Mouse (Mus musculus) stomach, embryonic 16.5 days (tissue): ENCODE measurements at regions not wholly inside any gene's neighbourhood (a gene's known extent, or its start where the extent isn't known, plus 50 kb on each side); places are given as distances from the start of the nearest gene placed in this dataset.
A peak's percentile ranks its signal among the peaks of the same experiment; 100 is the strongest.

Experiments used
- ATAC-seq: fragments of 200-750 bp; cut with Nextera tagmentation; 2 replicates; pipeline ENCODE4 v1.8.0; 2017; ENCODE audit warnings: moderate number of reproducible peaks, moderate TSS enrichment; ENCODE audit not compliant: insufficient read depth, low FRiP score
- H3K27ac ChIP-seq: fragments of 300-500 bp; sonication (generic); 2 replicates; pipeline ENCODE4 v1.5.1; 2014; ENCODE audit warnings: low read length
- H3K27me3 ChIP-seq: fragments of 300-500 bp; sonication (generic); 2 replicates; pipeline ENCODE4 v1.6.1; 2014; ENCODE audit warnings: low read length, control low read depth, mixed read lengths; ENCODE audit not compliant: control insufficient read depth, insufficient read depth
- H3K36me3 ChIP-seq: fragments of 300-500 bp; sonication (generic); 2 replicates; pipeline ENCODE4 v1.6.1; 2014; ENCODE audit warnings: low read length; ENCODE audit not compliant: control insufficient read depth, insufficient read depth
- H3K4me1 ChIP-seq: fragments of 300-500 bp; sonication (generic); 2 replicates; pipeline ENCODE4 v1.6.1; 2014; ENCODE audit warnings: low read length, control low read depth, mixed read lengths; ENCODE audit not compliant: control insufficient read depth, insufficient read depth
- H3K4me2 ChIP-seq: fragments of 300-500 bp; sonication (generic); 2 replicates; pipeline ENCODE4 v1.6.1; 2014; ENCODE audit warnings: low read depth, low read length, mixed read lengths
- H3K4me3 ChIP-seq: fragments of 300-500 bp; sonication (generic); replicated peaks from 2 replicates; pipeline ENCODE4 v1.5.1; 2014; ENCODE audit warnings: mild to moderate bottlenecking, low read length
- H3K9ac ChIP-seq: fragments of 300-500 bp; sonication (generic); 2 replicates; pipeline ENCODE4 v1.6.1; 2014; ENCODE audit warnings: low read length
- H3K9me3 ChIP-seq: fragments of 300-500 bp; sonication (generic); replicated peaks from 2 replicates; pipeline ENCODE4 v1.6.1; 2016; ENCODE audit warnings: low read length, control low read depth; ENCODE audit not compliant: control insufficient read depth
- WGBS: fragments of 180-500 bp; shearing (Covaris S2); extraction: QIAGEN DNeasy Blood & Tissue Kit; methylation state at CpG from one replicate; pipeline ENCODE4 v1.1.7; 2014; 5-methylcytosine and 5-hydroxymethylcytosine counted together

DNA sequence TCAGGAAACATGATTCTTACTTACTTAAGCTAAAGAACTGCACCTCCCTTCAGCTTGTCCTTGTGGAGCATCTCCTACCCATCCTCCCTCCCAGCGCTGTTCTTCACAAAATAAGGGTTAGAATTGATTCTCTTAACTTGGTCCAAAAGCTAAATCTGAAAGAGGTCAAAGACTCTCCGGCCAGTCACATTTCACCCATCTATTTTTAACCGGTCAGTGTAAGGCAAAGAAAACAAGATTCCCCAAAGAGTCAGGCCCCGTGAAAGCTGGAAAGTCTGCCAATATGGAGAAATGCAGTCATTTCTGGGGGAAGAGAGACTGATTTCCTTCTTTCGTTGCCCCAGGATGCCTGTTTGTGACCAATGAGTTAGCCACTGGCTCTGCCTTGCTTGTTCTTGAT lies 114.0 kb downstream of the Zfp36l1 start:
- Histone ChIP-seq H3K9ac (no peak overlapping the region), H3K27me3 (no peaks in the 10 kb centered on the region), H3K36me3 (no peaks in the 10 kb centered on the region), H3K27ac (peak overlapping the region; percentile 68), H3K4me1 (peaks cover 37% of the 10 kb centered on the region), H3K9me3 (no peaks in the 10 kb centered on the region), H3K4me2 (no peak overlapping the region), H3K4me3 (no peak overlapping the region)
- no peak for ATAC-seq
- WGBS: 64% methylated on average over 5 of the region's 5 CpGs

DNA sequence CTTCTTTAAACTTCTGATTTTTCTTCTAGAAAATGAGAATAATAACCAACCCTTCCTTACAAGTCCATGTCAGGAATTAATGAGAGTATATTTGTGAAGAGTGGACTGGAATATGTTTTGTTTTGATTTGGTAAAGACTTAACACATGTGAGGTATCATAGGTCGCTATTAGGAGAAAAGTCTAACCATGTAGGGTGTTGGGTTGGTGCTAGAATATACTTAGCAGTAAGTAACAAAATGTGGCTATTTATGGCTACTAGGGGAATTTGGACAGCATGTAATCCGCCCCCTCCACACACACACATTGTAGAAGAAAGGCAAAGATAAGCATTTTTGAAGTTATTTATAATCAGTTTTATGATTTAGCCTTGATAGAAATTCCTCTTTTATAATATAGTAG lies 114.5 kb downstream of the Zfp36l1 start:
- Histone ChIP-seq H3K4me1 (peaks cover 42% of the 10 kb centered on the region), H3K36me3 (no peaks in the 10 kb centered on the region), H3K27me3 (no peaks in the 10 kb centered on the region), H3K4me2 (no peak overlapping the region), H3K27ac (no peak overlapping the region; the same call in 1 of the 2 replicates), H3K9ac (no peak overlapping the region), H3K4me3 (no peak overlapping the region), H3K9me3 (no peaks in the 10 kb centered on the region)
- ATAC-seq: no peak
- 58% methylated on average over 2 of the region's 2 CpGs for WGBS

DNA sequence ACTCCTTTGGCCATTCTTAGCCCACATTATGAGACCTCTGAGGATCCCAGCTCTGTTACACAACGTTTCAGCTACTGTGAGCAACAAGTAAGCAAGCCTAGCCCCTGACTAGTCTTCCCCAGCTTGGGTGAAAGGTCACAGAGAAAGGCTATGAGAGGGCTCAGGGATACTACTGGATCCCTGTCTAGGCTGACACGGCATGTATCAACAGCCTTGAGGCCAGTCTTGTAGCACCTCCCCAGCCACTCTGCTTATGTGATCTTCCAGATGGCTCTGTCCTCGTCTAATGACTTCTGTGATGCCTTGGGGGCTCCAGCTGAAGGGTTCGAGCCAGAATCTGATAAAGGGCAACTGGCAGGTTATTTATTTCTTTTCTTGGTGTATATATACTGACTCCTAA lies 115.6 kb downstream of the Zfp36l1 start:
- H3K4me3 ChIP-seq: no peak overlapping the region
- no peaks in the 10 kb centered on the region for H3K36me3 ChIP-seq
- no peak overlapping the region for H3K27ac ChIP-seq
- H3K9me3 ChIP-seq: no peaks in the 10 kb centered on the region
- WGBS: 47% methylated on average over 4 of the region's 4 CpGs
- ATAC-seq: no peak
- peaks cover 40% of the 10 kb centered on the region for H3K4me1 ChIP-seq
- no peak overlapping the region for H3K9ac ChIP-seq
- no peaks in the 10 kb centered on the region for H3K27me3 ChIP-seq
- H3K4me2 ChIP-seq: no peak overlapping the region

DNA sequence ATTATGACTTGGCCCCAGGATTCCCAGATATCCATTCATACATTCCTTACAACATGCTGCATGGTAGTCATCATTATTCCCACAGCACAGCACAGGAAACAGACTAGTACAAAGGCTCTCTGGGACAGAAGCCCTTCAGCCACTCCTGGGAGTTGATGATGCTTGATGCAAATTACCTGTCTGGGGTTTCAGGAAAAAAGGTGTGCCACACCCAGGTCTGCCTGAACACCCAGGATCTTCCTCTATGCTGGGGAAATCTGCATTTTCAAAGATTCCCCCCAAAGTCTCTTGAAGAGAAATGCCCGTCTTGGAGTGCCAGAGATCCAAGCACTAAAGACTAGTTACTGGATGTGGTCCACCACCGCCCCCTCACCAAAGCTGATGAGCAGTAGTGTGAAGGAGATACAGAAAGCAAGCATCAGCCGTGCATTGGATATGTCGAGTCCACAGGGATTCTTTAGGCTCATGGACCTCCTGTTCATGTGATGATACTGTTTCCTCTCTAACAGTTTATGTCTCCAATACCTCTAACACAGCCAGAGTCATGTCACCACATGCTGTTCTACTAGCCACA lies 117.2 kb downstream of the Zfp36l1 start:
- no peaks in the 10 kb centered on the region for H3K9me3 ChIP-seq
- H3K27me3 ChIP-seq: no peaks in the 10 kb centered on the region
- no peaks in the 10 kb centered on the region for H3K36me3 ChIP-seq
- no peak overlapping the region for H3K27ac ChIP-seq
- H3K4me3 ChIP-seq: no peak overlapping the region
- no peak overlapping the region for H3K4me2 ChIP-seq
- peaks cover 38% of the 10 kb centered on the region for H3K4me1 ChIP-seq
- H3K9ac ChIP-seq: no peak overlapping the region
- ATAC-seq: no peak
- 91% methylated on average over 4 of the region's 4 CpGs for WGBS

DNA sequence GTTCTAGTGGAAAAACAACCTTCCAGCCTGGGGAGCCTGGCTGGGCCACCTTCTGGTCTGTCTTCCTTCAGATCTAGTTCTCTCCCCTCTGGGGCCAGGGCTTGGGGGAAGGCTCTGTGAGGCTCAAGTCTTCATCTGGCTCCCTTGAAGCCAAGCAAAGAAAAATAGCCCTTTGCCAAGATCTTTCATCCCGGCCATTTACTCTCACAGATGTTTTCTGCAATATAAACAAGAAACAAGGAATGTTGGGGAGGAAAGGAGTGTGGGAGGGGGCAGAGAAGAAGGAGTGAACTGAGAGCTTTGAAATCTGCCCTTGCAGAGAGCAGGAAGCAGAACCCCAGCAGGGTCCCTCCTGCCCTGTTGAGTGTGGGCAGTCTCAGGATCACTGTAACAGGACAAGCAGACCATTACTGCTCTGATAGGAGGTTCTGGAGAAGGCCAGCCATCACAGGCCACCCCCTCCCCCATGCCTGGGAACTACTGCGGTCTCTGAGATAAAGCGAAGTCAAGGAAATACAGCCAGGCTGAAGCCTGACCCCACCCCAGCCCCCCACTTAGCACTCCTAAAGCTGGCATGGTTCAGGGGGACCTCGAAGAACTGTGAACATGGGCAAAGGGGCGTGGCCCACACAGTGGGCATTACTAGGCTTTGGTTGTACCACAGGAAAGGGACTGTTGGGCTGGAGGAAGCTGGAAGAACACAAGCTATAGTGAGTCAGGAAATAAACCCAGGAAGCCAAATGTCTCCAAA lies 118.8 kb downstream of the Zfp36l1 start:
- Histone ChIP-seq H3K9me3 (no peaks in the 10 kb centered on the region), H3K9ac (peak overlapping the region; percentile 37), H3K27ac (peak overlapping the region; percentile 95), H3K4me2 (peak overlapping the region; percentile 1; the same call in 1 of the 2 replicates), H3K36me3 (no peaks in the 10 kb centered on the region), H3K4me1 (peaks cover 54% of the 10 kb centered on the region), H3K27me3 (no peaks in the 10 kb centered on the region), H3K4me3 (no peak overlapping the region)
- peak; percentile 73 for ATAC-seq
- 29% methylated on average over 5 of the region's 5 CpGs for WGBS

DNA sequence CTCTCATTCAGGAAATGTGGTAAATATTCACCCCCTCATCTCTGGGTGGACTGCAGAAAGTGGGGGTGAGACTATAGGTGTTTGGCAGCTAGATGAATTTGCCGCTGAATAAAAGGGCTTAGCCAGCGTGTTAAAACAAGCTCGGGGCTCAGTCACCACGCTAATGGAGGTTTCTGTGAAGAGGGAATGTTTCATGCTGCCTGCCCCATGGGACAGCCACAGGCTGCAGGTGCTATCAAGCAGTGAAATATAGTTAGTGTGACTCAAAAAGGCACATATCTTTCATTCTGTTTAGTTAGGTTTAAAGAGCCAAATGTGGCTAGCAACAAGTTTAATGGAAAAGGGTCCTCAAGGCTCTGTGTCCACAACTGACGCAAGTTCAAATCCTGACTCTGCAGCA lies 121.5 kb downstream of the Zfp36l1 start:
- H3K4me2 ChIP-seq: no peak overlapping the region
- WGBS: 56% methylated on average over 5 of the region's 5 CpGs
- no peaks in the 10 kb centered on the region for H3K9me3 ChIP-seq
- H3K27me3 ChIP-seq: no peaks in the 10 kb centered on the region
- no peaks in the 10 kb centered on the region for H3K36me3 ChIP-seq
- H3K4me3 ChIP-seq: no peak overlapping the region
- peaks cover 67% of the 10 kb centered on the region for H3K4me1 ChIP-seq
- no peak for ATAC-seq
- no peak overlapping the region; the same call in 1 of the 2 replicates for H3K9ac ChIP-seq
- peak overlapping the region; percentile 88 for H3K27ac ChIP-seq

DNA sequence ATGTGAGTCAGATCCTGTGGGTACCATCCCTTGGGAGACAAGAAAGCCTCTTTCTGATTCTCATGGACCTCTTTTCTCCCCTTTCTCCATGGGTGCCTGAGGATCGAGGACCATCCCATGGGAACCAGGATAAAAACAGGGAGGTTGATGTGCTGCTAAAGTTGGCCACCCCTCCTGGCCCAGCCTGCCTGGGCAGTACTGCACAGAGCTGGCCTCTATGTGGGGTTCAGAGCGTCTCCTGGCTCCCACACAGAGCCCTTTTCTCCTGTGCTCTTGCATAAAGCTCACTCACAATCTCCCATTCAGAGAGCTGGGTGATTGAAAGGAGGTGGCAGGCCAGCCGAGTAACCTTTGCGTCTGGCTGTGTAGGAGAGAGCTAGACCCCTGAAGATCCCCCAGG lies 122.1 kb downstream of the Zfp36l1 start:
- H3K27ac ChIP-seq: peak overlapping the region; percentile 88
- H3K9me3 ChIP-seq: no peaks in the 10 kb centered on the region
- H3K27me3 ChIP-seq: no peaks in the 10 kb centered on the region
- no peak overlapping the region for H3K4me3 ChIP-seq
- no peak overlapping the region for H3K4me2 ChIP-seq
- ATAC-seq: no peak
- no peak overlapping the region; the same call in 1 of the 2 replicates for H3K9ac ChIP-seq
- H3K4me1 ChIP-seq: peaks cover 72% of the 10 kb centered on the region
- WGBS: 58% methylated on average over 4 of the region's 4 CpGs
- no peaks in the 10 kb centered on the region for H3K36me3 ChIP-seq

DNA sequence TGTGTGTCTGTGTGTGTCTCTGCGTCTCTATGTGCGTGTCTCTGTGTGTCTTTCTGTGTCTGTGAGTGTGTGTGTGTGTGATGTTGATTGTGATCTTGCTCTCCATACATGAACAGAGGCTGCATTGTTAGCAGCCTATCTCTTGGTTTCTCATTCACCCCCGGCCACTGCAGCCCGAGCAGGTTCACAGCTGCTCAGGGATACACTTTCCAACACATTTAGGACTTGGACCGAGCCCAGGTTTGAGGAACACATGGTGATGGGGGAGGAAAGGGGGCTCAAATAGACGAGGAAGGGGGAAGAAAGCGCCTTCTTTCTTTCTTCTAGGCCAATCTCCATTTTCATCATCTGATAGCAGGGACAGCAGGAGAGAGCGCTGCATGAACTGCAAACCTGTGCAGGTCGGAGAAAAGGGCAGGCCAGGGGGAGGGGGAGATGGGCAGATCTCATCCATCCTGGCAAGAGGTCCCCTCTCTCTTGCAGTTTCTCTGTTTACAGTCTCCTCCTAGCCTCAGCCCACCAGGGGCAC lies 123.2 kb downstream of the Zfp36l1 start:
- Histone ChIP-seq H3K9ac (peak overlapping the region; percentile 59), H3K9me3 (no peaks in the 10 kb centered on the region), H3K4me2 (no peak overlapping the region), H3K4me3 (no peak overlapping the region), H3K4me1 (peaks cover 71% of the 10 kb centered on the region), H3K27me3 (no peaks in the 10 kb centered on the region), H3K27ac (peak overlapping the region; percentile 88), H3K36me3 (no peaks in the 10 kb centered on the region)
- 41% methylated on average over 9 of the region's 9 CpGs for WGBS
- ATAC-seq: no peak
